Mouse (Mus musculus) megakaryocyte, embryonic 14.5 days (primary cell): ENCODE results near the gene Tfap2a. TPM values are rescaled to one million over a fixed set of nuclear protein-coding genes. Genes with fewer than 3 reads are reported as not detected.

Source experiments
- H3K27me3 ChIP-seq: replicated peaks from 2 replicates; pipeline ENCODE3; 2012; ENCODE audit warnings: inconsistent platforms
- H3K36me3 ChIP-seq: replicated peaks from 2 replicates; pipeline ENCODE3; 2012; ENCODE audit warnings: low read length, inconsistent platforms, mixed read lengths
- H3K4me1 ChIP-seq: 2 replicates; pipeline ENCODE4 v1.6.1; 2012; ENCODE audit warnings: inconsistent platforms
- H3K4me3 ChIP-seq: replicated peaks from 2 replicates; pipeline ENCODE3; 2012; ENCODE audit warnings: moderate library complexity, mild to moderate bottlenecking, inconsistent platforms
- H3K9me3 ChIP-seq: 2 replicates; pipeline ENCODE4 v1.6.1; 2012; ENCODE audit warnings: inconsistent platforms
- FLI1 ChIP-seq: IDR thresholded peaks from 2 replicates; pipeline ENCODE4 v1.6.1; 2012; ENCODE audit warnings: low read length, inconsistent platforms, mixed read lengths
- GATA1 ChIP-seq: IDR thresholded peaks from 3 replicates; pipeline ENCODE4 v1.6.1; 2012; ENCODE audit warnings: mixed read lengths, low read length, inconsistent platforms, borderline replicate concordance
- polyA plus RNA-seq: library from polyadenylated mRNA; stranded (reverse); fragments of >175 nt; gene quantifications from 2 replicates; pipeline ENCODE4 v1.2.3, GENCODE M21; 2012; ENCODE audit warnings: low replicate concordance; ENCODE audit not compliant: insufficient read depth

Gene Tfap2a
- polyA plus RNA-seq, 1 experiment, result not detected

DNA sequence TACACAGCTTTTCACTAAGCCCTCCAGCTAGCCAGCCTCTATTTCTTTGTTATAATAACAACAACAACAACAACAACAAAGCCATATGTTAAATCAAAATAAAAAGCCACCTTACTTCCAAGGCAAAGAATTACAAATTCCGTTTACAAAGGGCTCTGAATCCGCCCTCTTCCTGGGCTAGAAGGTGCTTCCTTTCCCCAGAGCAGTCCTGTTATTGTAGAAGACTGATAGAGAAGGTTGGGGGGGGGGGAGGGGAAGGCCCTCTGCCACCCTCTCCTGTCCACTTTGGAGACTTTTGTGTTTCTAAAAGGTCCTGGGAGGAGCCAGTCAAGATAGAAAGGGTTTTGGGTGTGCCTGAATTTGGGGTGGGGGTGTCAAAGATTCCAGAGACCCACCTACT lies 23.6 kb downstream of the Tfap2a start:
- no peak overlapping the region for H3K4me3 ChIP-seq
- TF ChIP-seq GATA1 (no peak), FLI1 (no peak)
- H3K9me3 ChIP-seq, result peaks cover 5% of the 10 kb centered on the region; the same call in 1 of the 2 replicates
- H3K27me3 ChIP-seq, result peaks cover 83% of the 10 kb centered on the region
- peaks cover 7% of the 10 kb centered on the region for H3K4me1 ChIP-seq
- H3K36me3 ChIP-seq, result no peaks in the 10 kb centered on the region

GRCm38 (mm10) chr13:40713681-40714080 lies 24.5 kb downstream of the Tfap2a start:
- Histone ChIP-seq H3K9me3 (peaks cover 5% of the 10 kb centered on the region; the same call in 1 of the 2 replicates), H3K27me3 (peaks cover 83% of the 10 kb centered on the region), H3K36me3 (no peaks in the 10 kb centered on the region), H3K4me3 (no peak overlapping the region), H3K4me1 (peaks cover 7% of the 10 kb centered on the region)
- TF ChIP-seq FLI1 (no peak), GATA1 (no peak)

GRCm38 (mm10) chr13:40713241-40713640 lies 24.9 kb downstream of the Tfap2a start:
- Histone ChIP-seq H3K36me3 (no peaks in the 10 kb centered on the region), H3K27me3 (peaks cover 86% of the 10 kb centered on the region), H3K9me3 (peaks cover 5% of the 10 kb centered on the region; the same call in 1 of the 2 replicates), H3K4me1 (peaks cover 7% of the 10 kb centered on the region), H3K4me3 (no peak overlapping the region)
- TF ChIP-seq FLI1 (no peak), GATA1 (no peak)

GRCm38 (mm10) chr13:40712526-40712832 lies 25.7 kb downstream of the Tfap2a start:
- no peak for TF ChIP-seq GATA1
- no peak for TF ChIP-seq FLI1
- peaks cover 5% of the 10 kb centered on the region; the same call in 1 of the 2 replicates for H3K9me3 ChIP-seq
- no peak overlapping the region for H3K4me3 ChIP-seq
- no peaks in the 10 kb centered on the region for H3K36me3 ChIP-seq
- H3K27me3 ChIP-seq, result peaks cover 87% of the 10 kb centered on the region
- H3K4me1 ChIP-seq, result peaks cover 7% of the 10 kb centered on the region

DNA sequence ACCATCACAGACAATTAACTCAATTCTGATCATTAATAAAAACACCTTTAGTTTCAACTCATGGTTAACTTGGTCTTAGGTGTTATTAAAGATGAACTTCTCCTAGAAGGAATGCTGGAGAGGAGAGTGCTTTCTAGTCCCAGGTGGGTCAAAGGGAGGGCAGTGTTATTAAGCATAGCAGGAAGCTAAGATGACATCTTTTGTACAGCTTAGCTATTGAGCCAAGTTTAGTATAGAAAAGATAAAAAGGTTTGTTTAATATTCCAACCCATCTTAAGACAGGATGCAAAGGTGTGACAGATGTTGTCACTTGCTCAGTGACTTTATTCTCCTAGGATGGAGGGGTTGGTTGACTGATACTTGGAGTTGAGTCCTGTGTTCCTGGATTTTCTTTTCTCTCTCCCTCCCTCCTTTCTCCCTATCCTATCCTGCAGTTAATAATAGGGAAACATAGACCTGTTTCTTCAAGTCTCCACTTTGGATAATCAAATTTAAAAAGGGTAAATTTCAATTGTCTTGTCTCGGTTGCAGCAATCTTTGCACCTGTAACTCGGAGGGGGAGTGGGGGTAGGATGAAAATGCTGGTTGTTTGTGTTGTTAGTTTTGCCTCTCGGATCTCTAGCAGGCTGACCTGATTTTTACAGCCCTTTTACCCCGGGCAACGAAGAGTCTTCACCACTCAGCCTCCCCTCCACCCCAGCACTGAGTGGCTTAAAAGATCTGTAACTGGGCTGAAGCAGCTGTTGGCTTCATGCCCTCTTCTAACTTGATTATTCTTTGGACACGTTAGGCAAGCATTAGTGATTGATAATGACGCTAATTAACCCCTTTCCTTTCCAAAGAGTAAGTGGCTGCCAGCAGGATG lies 26.3 kb downstream of the Tfap2a start:
- peaks cover 87% of the 10 kb centered on the region for H3K27me3 ChIP-seq
- no peak overlapping the region for H3K4me3 ChIP-seq
- H3K9me3 ChIP-seq, result peaks cover 5% of the 10 kb centered on the region; the same call in 1 of the 2 replicates
- TF ChIP-seq FLI1 (no peak), GATA1 (no peak)
- no peaks in the 10 kb centered on the region for H3K36me3 ChIP-seq
- peaks cover 3% of the 10 kb centered on the region for H3K4me1 ChIP-seq

DNA sequence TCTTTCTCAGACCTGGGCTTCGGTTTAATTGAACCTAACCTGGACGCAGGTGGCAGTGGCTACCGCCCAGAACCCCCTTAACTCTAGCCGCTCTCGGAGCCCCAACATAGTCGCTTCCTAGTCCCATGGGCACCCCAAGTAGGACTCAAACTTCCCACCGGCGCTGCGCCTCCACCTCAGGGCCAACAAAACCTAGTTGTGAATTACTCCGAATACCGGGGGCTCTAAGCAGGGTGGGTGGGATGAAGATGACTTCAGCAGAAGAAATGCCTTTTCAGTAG lies 28.2 kb downstream of the Tfap2a start:
- H3K4me1 ChIP-seq, result no peaks in the 10 kb centered on the region
- H3K4me3 ChIP-seq, result no peak overlapping the region
- no peak for TF ChIP-seq GATA1
- TF ChIP-seq FLI1, result no peak
- H3K27me3 ChIP-seq, result peaks cover 95% of the 10 kb centered on the region
- peaks cover 5% of the 10 kb centered on the region; the same call in 1 of the 2 replicates for H3K9me3 ChIP-seq
- no peaks in the 10 kb centered on the region for H3K36me3 ChIP-seq

GRCm38 (mm10) chr13:40709321-40710061 lies 28.7 kb downstream of the Tfap2a start:
- H3K27me3 ChIP-seq, result peaks cover 95% of the 10 kb centered on the region
- no peak overlapping the region for H3K4me3 ChIP-seq
- no peaks in the 10 kb centered on the region for H3K4me1 ChIP-seq
- no peaks in the 10 kb centered on the region for H3K36me3 ChIP-seq
- TF ChIP-seq FLI1 (no peak), GATA1 (no peak)
- H3K9me3 ChIP-seq, result peaks cover 5% of the 10 kb centered on the region; the same call in 1 of the 2 replicates

GRCm38 (mm10) chr13:40708913-40709312 lies 29.3 kb downstream of the Tfap2a start:
- no peak overlapping the region for H3K4me3 ChIP-seq
- peaks cover 5% of the 10 kb centered on the region; the same call in 1 of the 2 replicates for H3K9me3 ChIP-seq
- no peaks in the 10 kb centered on the region for H3K36me3 ChIP-seq
- no peaks in the 10 kb centered on the region for H3K4me1 ChIP-seq
- peaks cover 95% of the 10 kb centered on the region for H3K27me3 ChIP-seq
- TF ChIP-seq FLI1 (no peak), GATA1 (no peak)

DNA sequence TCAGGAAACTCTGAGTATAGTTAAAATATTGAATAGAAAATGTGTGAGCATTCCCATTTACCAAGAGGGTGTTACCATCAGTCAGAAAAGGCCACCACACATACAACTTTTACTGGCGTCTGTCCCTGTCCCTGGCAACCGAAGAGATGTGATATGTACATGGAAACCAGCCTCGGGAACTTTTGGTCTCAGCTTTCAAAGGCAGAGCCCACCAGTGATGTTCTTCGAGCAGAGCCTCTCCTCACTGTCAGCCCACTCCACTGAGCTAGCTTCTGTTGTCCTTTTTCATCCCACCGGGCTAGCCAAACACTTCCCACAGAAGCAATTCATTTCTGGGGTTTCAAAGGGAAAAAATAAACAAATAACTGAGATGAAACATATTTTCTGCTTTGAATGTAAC lies 29.9 kb downstream of the Tfap2a start:
- H3K36me3 ChIP-seq, result no peaks in the 10 kb centered on the region
- peaks cover 5% of the 10 kb centered on the region; the same call in 1 of the 2 replicates for H3K9me3 ChIP-seq
- peaks cover 95% of the 10 kb centered on the region for H3K27me3 ChIP-seq
- TF ChIP-seq GATA1 (no peak), FLI1 (no peak)
- H3K4me3 ChIP-seq, result no peak overlapping the region
- no peaks in the 10 kb centered on the region for H3K4me1 ChIP-seq

GRCm38 (mm10) chr13:40707646-40708045 lies 30.5 kb downstream of the Tfap2a start:
- H3K4me1 ChIP-seq, result no peaks in the 10 kb centered on the region
- H3K9me3 ChIP-seq, result peaks cover 7% of the 10 kb centered on the region
- peaks cover 97% of the 10 kb centered on the region for H3K27me3 ChIP-seq
- TF ChIP-seq FLI1, result no peak
- TF ChIP-seq GATA1, result no peak
- H3K4me3 ChIP-seq, result no peak overlapping the region
- no peaks in the 10 kb centered on the region for H3K36me3 ChIP-seq
